In the genomic region with DNA sequence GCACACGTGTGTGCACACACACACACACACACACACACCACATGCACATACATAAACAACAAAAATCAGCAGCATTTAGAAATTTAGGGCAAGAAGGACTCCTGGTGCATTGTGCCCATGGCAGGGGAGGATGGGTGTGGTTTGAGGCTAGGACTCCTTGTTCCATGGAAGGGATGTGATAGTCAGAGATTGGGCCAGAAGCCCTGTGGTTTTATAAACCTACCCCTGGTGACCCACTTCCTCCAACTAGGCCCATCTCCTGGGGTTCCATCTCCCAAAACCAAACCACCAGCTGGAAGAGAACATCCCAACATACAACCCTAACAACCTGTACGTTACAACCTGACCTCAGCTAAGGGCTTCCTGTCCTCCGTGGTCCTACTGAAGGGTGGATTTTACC, we compare ENCODE assay signal across 25 mouse cellular contexts. TPM values are rescaled to one million over a fixed set of nuclear protein-coding genes. Genes with fewer than 3 reads are reported as not detected.
"Had no signal": no experiment of that assay in that cellular context is flagged by ENCODE, and none has a peak within 500 bp of the region (broad histone marks: within the 10 kb centered on the region; RNA-seq: fewer than 3 reads in every experiment).

No protein-coding gene starts in this region.

- H3K4me1 ChIP-seq: intestine, embryonic 15.5 days had no signal

- H3K27ac ChIP-seq: intestine, embryonic 15.5 days; left cerebral cortex, adult 2 months; limb, embryonic 12.5 days; limb, embryonic 15.5 days; liver, embryonic 12.5 days; liver, embryonic 15.5 days; macrophage; midbrain, embryonic 10.5 days; midbrain, embryonic 13.5 days; neural tube, embryonic 13.5 days; stomach, postnatal 0 days had no signal

- H3K36me3 ChIP-seq: intestine, embryonic 15.5 days; limb, embryonic 12.5 days; limb, embryonic 15.5 days; midbrain, embryonic 10.5 days; midbrain, embryonic 13.5 days; neural tube, embryonic 13.5 days had no signal

- ATAC-seq: intestine, embryonic 15.5 days; liver, embryonic 12.5 days; midbrain, embryonic 13.5 days; midbrain, embryonic 16.5 days had no signal

- H3K9me3 ChIP-seq: intestine, embryonic 15.5 days; limb, embryonic 12.5 days; limb, embryonic 15.5 days; liver, embryonic 12.5 days; liver, embryonic 15.5 days; midbrain, embryonic 10.5 days; midbrain, embryonic 13.5 days; neural tube, embryonic 13.5 days had no signal

- H3K4me2 ChIP-seq: intestine, embryonic 15.5 days; limb, embryonic 12.5 days; limb, embryonic 15.5 days; liver, embryonic 12.5 days; liver, embryonic 15.5 days; midbrain, embryonic 13.5 days; neural tube, embryonic 13.5 days had no signal

- DNase-seq: kidney, adult 11 months; kidney, adult 8-10 months; kidney, postnatal 14 days; kidney, postnatal 4 days; layer of hippocampus, postnatal 36 days; left cerebral cortex, postnatal 4 days; lung, adult 2 months; lung, postnatal 14 days; retina, postnatal 1 day; thymus, adult 2 months; thymus, postnatal 25 days had no signal

- H3K4me3 ChIP-seq: intestine, embryonic 15.5 days; left cerebral cortex, adult 2 months; limb, embryonic 12.5 days; limb, embryonic 15.5 days; liver, embryonic 12.5 days; liver, embryonic 15.5 days; midbrain, embryonic 10.5 days; midbrain, embryonic 13.5 days; myocyte; neural tube, embryonic 13.5 days had no signal

- H3K27me3 ChIP-seq: intestine, embryonic 15.5 days; limb, embryonic 15.5 days; liver, embryonic 12.5 days; liver, embryonic 15.5 days; midbrain, embryonic 13.5 days; neural tube, embryonic 13.5 days had no signal

- H3K9ac ChIP-seq: intestine, embryonic 15.5 days; limb, embryonic 12.5 days; limb, embryonic 15.5 days; liver, embryonic 12.5 days; liver, embryonic 15.5 days; midbrain, embryonic 13.5 days; neural tube, embryonic 13.5 days had no signal

RNA-seq across cellular contexts. Expression of a gene that starts 35.6 kb away (rescaled TPM):
- polyA plus RNA-seq: lung, embryonic 16.5 days had no signal
